Mouse (Mus musculus): ENCODE measurements at regions not wholly inside any gene's neighbourhood (a gene's known extent, or its start where the extent isn't known, plus 50 kb on each side); places are given as distances from the start of the nearest gene placed in this dataset.
A peak's percentile ranks its signal among the peaks of the same experiment; 100 is the strongest.

DNA sequence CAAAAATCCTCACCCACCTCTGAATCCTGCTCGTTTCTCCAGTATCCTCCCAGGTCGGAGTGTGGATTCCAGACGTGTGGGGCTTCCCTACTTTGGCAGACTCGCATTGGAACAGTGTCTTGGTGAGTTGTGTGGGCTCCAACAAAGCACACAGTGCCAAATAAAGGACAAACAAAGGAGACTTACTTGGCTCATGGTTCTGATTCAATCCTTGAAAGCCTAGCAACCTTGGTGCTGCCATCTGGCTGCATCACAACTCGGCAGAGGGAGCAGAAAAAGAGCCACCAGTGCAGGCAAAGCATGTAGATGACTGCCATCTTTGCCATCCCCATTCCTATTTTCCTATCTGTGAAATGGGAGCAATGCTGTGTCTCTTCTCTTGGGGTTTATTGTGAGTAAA lies 64.0 kb downstream of the Il9r start:
- peak in 1 of 2 experiments; percentile 5 for DNase-seq (ENCODE audit: low spot score in 2 of 2)

DNA sequence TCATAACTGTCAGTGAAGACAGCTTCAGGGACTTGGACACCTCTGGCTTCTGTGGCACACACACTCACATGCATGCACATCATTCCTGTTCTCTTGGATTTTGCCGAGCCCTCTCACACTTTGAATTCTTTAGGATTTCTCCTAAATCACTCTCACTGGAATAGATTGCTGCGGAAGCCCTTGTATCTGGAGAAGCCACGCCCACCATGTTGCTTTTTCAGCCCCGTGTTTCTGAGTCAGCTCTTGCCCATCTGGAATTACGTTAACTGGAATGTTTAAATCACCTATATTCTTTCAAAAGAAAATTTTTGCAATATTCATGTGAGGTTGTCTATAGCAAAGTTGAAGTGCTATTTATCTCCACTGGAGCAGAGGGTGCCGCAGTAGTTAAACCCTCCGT lies 66.1 kb downstream of the Il9r start:
- no peak for DNase-seq (ENCODE audit: low spot score in 2 of 2)

DNA sequence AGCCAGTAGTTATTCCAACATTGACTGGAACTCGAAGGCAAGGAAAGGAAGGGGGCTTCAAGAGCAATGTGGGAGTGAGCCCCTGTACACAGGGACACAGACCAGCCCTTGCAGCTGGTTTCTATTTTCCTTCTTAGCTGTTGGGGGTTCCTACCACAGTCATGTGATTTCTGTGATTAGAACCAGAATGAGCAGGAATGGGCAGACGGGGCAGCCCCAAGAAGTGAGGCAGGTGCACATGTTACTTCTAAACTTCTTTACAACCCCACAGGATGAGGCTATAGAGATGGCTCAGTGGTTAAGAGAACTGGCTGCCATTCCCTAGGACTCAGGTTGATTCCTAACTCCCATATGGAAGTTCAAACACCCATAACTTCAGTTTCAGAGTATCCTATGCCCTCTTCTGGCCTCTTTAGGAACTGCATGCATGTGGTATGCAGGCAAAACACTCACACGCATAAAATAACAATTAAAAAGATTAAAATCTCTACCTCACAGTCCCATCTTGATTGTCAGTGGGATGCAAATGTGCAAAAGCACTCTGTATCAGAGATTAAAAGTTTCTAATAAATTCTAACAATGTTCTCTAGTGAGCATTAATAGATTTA lies 68.0 kb downstream of the Il9r start:
- no peak for DNase-seq (ENCODE audit: low spot score in 2 of 2)

DNA sequence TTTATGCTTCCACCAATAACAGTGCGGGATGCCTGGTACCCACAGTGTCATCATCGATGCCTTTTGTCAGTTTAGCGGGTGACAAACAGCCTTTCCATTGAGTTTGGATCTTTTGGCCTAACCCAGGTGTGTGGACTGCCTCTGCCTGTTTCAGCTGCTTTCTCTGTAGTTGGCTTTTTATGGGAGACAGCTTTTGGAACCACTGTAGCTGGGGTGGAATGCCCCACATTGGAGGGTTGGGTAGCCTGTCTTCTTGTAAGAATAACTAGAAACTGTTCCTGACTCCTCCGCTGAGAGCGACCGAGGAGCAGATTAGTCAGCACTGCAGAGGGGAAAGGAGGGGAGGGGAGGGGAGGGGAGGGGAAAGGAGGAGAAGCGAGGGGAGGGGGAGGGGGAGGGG lies 71.5 kb downstream of the Il9r start:
- no peak for DNase-seq (ENCODE audit: low spot score in 2 of 2)

DNA sequence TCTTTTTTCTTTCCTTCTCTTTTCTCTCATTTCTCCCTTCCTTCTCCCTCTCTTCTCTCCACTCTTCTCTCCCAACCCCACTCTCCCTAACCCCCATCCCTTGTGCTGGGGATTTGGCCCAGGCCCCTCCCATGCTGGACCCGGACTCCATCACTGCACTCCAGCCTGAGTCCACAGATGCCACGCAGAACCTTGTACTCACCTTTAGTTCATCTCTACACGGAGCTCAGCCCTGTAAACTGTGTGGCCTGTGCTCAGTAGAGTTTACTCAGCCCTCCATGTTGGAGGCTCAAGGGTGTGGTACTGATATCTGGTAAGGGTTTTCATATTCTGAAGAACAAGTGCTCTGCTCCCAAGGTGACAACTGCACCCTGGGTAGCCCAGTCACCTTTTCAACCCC lies 72.1 kb downstream of the Il9r start:
- DNase-seq (ENCODE audit: low spot score in 2 of 2): no peak

DNA sequence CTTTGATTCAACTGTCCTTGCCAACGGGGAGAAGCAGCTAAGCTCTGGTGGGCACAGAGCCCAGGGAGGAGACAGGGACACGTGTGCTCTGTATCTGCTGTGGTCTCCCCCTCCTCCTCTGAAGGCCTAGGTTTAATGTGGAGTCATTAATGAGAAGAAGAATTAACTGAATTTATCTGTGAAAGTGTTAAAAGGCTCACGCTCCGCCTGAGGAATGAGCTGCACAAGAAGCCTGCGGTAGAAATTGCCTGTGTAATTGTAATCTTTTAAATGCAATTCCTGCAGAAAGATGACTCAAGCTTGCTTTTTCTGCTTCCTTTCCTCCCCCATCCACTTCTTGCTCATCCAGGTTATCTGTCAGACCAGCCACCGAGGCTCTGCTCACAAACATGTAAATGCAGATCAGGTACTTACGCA lies 72.7 kb downstream of the Il9r start:
- no peak for DNase-seq (ENCODE audit: low spot score in 2 of 2)

DNA sequence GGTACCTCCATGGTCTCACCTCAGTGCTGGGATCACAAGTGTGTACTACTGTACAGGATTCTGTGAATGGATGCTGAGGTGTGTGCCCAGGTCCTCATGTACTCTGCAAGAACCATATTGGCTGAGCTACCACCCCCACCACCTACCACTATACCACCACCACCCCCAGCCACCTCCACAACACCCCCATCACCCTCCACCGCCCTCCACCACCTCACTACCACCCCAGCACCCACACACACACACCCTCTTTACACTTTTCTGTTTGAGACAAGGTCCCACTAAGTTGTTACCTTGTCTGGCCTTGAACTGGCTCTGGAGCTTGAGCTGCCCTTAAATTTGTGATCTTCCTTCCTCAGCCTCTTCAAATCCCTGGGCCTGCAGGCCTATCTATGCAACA lies 73.3 kb downstream of the Il9r start:
- no peak for DNase-seq (ENCODE audit: low spot score in 2 of 2)

DNA sequence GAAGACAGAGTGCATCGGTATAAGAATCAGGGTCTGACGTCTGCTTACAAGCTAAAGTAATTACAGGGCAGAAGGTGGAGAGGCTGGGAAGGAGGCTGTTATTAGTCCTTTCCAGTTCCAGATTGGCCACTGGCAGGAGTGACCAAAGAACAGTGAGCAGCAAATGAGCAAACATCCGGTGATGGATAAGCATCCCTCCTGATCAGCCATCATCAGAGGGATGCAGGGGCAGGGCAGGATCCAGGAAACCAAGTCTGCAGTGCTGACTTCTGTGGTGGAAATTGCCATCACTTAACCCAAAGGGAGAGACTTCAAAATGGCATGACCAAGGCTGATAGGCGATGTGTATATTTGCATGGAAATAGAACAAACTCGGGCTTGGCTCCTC lies 73.8 kb downstream of the Il9r start:
- DNase-seq (ENCODE audit: low spot score in 2 of 2): no peak

DNA sequence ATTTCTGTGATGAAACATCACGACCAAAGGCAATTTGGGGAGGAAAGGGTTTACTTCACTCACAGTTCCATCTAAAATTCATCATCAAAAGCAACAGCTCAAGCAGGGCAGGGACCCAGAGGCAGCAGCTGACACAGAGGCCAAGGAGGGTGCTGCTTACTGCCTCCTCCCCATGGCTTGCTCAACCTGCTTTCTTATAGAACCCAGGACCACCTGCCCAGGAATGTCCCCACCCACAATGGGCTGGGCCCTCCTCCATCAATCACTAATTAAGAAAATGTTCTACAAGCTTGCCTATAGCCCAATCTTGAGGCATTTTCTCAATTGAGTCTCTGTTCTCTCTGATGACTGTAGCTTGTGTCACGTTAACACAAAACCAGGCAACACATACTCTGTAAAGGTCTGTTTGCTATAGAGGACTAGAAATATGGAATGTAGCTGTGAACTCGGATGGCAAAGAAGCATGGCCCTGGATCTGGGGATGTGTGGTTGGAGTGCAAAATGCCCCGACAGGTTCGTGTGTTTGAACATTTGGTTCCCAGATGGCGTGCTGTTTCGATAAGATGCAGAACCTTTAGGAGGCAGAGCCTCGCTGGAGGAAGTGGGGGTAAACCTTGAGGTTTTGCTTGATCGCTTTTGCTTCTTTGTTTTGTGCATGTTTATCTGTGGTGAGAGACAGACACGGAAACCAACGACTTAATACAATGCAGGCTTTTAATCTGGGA lies 74.3 kb downstream of the Il9r start:
- DNase-seq (ENCODE audit: low spot score in 2 of 2): no peak

DNA sequence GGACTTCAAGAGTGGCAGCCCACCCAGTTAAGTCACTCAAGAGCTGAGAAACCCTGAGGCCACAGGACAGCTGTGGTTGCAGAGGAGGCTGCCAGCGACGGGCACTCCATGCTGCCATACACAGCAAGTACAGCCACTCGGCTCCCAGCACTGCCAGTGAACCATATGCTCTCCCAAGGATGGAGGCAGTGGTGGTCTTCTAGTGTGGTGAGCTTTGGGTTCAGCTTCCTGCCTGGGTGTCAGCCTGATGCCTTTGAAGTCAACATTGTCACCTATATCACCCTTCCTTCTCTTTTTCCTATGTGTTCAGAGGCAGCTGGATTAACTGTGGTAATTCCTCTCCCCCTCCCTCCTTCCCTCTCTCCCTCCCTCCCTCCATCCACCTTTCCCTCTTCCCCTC lies 79.5 kb downstream of the Il9r start:
- no peak for DNase-seq (ENCODE audit: low spot score in 2 of 2)

DNA sequence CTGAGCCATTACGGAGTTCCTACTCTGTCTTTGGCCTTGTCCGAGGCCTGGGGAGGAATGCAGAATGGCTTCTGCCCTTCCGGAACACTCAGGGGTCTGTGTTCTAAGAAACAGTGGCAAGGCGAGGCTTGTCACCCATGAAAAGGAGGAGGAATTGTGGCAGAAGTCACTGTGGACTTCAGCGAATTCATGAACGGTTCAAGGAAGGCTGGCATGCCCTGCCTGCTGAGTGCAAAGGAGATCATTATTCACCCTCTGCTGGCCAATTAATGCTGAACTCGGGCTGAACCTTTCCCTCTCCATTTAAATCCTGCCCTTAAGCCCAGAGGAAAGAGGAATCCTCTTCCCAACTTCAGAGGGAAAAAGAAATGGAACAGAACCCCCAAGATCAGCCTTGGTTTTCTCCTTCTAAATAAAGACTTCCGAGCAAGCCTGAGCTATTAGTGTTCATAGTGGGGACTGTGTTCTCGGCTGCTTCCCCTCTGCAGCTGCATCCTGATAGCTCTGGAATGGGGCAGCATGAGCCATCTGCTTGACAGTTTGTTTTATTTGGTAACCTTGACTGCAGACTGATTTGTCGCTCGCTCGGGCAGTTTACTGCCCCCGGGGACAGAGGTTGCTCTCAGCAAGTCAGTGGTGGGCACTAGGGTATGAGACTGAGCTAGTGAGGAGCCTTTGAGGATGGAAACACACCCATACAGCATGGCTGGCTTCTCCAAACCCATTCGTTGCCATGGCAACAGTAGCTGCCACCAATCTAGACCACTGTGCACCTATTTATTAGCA lies 81.0 kb downstream of the Il9r start:
- no peak for DNase-seq (ENCODE audit: low spot score in 2 of 2)

DNA sequence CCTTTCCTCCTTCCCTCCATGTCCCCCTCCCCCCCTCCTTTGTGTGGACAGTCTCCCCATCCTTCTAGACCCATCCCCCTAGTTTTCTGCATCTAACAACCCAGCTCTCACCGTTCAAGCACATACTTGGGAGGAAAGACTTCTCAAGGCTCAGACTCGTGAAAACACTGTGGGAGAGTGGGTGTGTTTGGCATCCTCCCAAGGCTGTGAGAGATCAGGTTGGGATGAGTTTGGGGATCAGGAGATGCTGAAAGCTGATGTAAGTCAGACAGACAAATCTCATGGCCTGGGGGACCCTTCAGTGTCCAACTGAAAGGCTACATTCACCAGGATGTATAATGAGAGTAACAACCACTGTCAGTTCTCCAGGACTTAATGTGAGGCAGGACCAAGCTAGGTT lies 82.1 kb downstream of the Il9r start:
- no peak for DNase-seq (ENCODE audit: low spot score in 2 of 2)

DNA sequence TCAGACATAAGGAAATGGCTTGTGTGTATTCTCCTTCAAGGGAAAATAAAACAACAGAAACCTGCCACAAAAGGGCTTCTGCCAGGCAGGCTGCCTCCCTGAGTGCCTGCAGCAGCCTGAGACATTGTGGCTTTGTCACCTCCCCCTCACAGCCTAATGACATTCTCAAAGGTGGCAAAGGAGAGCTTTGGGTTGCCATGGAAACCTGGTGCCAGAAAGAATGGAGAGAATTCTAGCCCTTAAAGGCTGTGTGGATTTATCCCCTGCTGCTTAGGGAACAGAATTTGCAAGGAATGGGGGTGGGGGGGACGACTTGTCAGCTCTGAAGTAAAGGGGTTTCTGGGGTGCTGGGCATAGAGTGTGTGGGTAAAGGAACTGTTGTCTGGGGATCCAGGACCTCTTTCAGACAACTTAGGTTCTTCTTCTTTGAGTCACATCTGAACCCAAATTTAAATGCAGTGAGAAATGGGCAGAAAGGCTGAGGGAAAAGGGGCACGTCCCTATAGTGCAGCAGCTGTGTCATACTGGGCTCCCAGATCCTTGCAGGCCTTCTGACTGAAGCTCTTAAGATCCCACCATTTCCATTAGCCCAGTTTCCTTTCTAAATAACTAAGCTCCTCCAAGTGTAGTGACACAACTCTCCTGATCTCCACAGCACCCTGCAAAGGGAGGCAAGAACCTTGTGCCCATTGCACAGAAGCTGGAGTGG lies 86.8 kb downstream of the Il9r start:
- no peak for DNase-seq (ENCODE audit: low spot score in 2 of 2)

DNA sequence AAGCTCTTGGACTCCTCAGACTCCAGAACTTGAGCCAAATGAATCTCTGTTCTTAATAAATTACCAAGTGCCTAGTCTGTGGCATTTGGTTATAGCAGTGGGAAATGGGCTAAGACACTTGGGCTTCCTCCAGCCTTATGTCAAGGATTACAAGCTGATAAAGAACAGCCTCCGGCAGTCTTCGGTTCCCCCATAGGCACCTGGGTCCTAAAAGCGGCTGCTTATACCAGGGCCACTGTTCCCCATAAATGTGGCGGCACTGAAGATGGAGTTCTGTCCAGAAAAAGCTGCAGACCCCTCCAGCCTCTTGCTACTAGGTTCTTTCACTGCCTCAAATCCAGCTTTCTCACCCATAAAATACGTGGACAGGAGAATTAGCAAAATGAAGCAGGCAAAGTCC lies 87.6 kb downstream of the Il9r start:
- DNase-seq (ENCODE audit: low spot score in 2 of 2): no peak

DNA sequence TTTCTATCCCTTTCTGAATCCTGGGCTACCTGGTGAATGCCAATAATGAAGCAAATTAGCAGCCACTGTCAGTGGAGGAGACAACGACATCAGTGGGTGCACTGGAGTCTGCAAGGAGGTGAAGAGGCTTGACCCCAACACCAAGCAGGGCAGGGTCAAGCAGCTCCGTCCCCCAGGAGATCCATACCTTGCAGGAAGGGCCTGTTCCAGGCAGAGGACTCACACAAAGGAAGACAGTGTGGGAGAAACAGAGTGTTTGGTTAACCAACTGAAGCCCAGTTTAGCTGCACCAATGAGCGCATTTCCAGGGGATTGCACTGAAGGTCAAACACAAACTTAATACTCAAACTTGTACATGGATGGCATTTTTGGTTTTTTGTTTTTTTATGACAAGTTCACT lies 88.2 kb downstream of the Il9r start:
- no peak for DNase-seq (ENCODE audit: low spot score in 2 of 2)

DNA sequence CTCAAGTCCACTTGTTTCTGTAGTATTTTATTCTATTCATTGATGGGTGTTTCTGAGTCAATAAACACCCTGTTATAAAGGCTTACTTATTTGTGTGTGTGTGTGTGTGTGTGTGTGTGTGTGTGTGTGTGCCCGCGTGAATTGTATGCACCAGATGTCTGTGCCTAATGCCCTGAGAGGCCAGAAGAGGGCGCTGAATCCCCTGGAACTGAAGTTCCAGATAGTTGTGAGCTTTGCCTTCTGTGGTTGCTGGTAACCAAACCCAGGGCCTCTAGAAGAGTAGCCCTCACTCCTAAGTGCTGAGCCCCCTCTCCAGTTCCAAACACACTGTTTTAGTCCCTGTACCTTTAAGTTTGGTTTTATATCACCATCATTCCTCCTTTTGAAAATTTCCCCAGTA lies 90.2 kb downstream of the Il9r start:
- no peak for DNase-seq (ENCODE audit: low spot score in 2 of 2)

Data from heart, adult 9 months (tissue).